Mouse (Mus musculus): Measurements from ENCODE around the gene Tac2.
A peak's percentile ranks its signal among the peaks of the same experiment; 100 is the strongest.

The Tac2 gene

DNA sequence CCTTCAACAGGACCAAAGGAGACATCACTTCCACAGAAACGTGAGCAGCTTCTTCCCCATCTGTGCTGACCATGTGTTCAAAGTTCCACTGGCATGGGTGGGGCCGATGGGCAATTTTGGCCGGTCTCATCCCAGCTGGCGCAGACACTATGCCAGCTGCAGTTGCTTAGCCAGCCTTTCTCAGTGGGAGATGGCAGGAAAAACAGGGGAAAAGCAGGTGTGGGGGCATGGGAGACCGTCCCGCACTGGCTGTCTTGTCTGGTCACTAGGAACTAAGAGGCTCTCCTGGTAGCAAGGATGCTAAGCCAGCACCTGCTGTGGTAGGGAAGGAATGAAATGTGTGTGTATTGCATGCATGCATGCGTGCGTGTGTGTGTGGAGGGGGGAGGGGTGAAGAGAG lies 4.2 kb downstream of the Tac2 start:
- no peak for DNase-seq

DNA sequence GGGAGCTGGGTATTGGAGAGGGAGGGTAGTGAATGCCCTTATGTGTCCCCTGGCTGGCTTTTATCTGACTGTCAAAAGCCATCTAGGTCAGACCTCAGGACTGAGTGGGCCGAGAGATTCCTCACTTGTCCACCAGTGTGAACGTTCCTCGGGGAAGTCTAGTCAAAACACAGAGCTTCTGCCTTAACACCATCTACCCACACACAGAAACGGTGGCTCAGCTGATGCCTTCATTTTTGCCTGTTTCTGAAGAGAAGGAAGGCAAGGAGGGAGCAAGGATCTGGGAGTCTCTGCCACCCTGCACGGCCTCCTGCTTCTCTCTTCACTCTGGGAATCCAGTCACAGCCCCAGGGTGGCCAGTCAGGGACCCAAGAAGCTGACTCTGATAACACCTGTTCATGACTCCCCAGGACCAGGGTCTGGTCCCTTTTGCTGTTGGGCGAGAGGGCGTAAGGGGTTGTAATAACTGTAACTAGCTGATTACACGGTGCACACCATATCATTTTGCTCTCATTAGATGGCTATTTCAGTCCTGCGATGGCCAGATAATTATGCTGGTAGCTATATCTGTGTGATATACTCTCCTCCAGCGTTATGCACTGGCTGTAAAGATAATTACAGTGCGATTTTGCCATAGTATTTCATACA lies 6.1 kb downstream of the Tac2 start:
- DNase-seq = no peak

DNA sequence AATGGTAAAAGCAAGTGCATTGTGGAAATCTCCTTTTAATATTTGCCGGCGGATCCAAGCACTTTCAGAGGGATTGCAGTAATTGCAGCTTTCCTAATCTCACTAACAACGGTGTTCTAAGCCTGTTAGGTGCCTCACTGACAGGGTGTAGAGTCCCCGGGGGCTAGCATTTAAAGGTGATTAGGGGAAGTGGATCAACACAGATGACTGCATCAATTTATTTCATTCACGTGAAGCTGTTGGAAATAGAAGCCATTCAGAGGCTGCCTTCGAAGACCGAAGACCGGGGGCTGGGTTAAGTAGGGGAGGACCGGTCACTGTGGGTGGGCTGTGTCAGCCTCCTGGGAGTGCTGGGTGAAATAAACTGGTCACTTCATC lies 6.6 kb downstream of the Tac2 start:
- no peak for DNase-seq

DNA sequence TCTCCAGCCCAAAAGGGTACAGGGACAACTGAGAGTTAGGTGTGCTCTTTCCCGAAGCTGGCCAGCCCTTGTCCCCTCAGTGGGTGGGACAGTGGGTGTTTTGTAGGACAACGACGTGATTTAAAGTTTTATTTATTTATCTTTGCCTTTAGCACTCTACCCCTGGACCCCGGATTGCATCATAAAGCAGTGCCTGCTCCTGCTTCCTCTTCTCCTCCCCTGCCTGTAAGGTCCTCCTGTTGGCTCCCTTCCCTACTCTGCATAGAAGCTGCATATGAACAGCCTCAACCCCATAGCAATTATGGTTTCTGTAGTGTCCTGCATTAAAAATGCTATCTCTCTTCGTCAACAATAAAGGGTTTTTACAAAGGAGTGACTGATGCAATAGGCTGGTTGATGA lies 7.1 kb downstream of the Tac2 start:
- no peak for DNase-seq

DNA sequence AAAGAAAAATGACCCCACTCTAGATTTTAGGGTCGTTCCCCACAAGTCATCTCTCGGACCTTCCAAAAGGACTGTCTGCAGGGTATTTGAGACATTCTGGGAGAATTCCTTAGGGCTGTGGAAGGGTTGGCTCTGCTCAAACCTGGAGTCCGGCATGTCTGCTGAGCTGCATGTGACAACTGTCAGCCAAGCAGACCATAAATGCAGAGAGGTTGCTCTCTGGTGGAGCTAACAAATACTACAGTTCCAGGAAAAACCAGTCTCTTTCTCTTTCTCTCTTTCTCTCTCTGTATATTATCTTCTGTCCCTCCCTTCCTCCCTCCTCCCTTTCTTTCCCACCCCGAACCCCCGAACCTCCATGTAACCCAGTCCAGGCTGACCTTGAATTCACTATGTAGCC lies 10.2 kb downstream of the Tac2 start:
- peak in 1 of 2 experiments; percentile 55 for DNase-seq

DNA sequence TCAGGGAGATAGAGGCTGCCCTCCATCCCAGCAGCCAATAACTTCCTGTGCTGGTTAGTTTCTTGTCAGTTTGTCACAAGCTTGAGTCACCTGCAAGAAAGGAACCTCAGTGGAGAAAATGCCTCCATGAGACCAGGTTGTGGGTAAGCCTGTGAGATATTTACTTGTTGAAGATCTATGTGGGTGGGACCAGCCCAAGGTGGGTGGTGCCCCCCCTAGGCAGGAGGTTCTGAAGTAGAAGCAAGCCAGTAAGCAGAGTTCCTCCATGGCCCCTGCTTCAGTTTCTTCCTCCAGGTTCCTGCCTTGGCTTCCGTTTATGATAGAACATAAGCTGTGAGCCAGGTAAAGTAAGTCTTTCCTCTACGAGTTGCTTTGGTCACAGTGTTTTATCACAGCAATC lies 12.0 kb downstream of the Tac2 start:
- no peak for DNase-seq

DNA sequence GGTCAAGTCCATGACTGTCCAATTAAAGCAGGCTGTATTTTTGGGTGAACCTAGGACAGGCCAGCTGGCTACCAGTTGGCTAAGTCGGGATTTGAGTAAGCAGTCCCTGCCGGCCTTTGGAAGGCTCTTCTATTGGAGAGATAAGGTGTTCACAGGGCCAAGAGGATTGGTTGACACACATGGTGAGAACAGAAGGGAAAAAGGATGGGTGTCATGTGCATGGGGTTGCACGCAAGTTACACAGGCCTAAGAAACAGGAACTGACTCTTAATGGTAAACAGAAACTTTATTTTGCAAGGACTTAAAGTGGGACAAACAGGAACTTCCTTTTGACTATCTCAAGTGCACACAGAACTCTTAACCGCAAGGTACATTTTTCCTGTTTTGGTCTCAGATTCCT lies 12.6 kb downstream of the Tac2 start:
- no peak for DNase-seq

DNA sequence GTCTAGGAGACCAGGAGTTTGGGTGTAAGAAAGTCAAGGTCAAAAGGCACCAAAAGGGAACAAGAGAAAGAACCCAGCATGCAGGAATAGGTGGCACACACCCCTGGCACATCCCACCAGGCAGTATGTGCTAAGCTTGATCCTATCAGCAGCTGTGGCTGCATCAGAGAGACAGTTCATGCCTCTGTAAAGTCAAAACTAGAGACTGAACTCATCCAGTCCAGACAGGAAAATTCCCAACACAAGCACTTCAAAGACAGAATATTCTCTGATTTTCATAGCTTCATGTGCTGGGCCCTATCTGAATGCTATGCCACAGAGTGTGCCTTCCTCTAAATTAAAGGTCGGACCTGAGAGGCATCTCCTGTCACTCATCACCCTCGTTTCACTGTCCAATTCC lies 13.3 kb downstream of the Tac2 start:
- no peak for DNase-seq

DNA sequence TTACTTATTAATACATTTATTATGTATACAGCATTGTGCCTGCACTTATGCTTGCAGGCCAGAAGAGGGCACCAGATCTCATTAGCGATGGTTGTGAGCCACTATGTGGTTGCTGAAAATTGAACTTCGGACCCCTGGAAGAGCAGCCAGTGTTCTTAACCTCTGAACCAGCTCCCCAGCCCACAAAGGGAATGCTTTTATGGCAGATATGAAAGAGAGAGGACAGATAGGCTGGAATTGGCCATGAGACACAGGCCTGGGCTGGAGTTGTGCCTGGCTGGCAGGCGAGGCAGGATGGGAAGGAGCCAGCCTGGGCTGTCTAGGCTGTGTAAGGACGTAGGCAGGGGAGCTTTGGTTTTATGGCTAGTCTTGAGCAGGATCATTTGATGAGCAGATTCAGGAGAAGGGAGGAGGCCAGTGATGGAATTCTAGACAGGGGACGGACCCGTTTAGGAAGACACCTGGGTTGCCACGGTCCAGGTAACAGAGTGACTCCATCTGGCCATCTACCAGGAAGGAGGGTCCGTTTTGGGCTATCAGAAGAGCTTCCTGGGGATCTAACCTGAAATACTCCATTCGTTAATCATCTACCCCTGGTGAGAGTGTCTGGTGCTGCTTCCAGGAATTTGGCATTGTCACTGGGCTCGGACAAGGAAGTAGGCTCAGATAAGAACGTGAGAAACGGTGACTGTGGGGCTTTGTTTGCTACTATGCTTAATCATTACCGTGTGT lies 14.0 kb downstream of the Tac2 start:
- peak; percentile 40 to 60 for DNase-seq

DNA sequence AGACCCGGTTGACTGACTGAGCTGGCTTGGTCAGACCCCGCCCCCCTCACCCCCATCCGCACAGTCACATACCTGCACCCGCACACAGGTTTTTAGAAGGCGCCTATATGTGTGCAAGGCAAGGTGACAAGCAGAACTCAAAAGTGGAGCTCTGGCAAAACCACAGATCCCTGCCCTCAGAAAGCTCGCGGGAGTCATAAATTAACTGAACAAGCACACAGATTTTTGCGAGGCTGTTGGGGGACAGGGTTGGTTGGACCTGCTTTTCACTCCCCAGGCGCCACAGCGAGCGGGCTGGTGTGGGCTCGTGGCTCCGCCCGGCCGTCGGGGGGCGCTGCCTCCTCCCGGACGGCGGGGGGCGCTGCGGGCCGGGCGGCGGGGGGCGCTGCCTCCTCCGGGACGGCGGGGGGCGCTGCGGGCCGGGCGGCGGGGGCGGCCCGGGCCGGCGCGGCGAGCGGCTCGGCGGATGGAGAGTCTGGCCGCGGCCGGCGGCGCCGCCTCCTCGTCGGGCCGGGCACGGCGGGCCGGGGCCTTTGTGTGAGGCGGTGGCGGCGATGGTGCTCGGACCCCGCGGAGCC lies 14.9 kb downstream of the Tac2 start, which contains the start of gene Zbtb39:
Zbtb39 (plus strand) TSS at position 456 of the 578 bp plus-strand sequence.
- peak; percentile 87 to 92 for DNase-seq

DNA sequence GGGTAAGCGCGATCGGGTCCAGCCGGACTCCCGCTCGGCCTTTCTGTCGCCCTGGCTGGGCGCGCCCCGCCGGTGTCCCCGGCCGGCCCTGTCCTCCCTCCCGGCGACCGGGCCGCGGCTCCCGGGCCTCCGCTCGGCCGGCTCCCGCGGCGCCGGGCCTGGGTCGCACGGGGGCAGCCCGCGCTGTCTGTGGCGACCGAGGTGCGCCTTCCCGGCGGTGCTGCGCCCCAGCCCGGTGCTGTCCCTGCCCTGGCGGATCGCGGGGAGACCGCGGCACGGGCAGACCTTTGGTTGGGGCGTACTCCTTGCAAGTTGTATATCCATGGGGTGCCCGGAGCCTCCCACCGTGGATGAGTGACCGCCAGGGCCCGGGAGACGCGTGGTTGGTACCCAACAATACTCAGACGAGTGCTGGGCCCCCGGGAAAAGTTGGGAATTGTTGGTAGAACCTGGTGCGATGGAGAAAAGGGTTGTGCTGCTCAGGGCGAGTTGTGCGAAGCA lies 15.4 kb downstream of the Tac2 start:
- peak; percentile 51 to 71 for DNase-seq

DNA sequence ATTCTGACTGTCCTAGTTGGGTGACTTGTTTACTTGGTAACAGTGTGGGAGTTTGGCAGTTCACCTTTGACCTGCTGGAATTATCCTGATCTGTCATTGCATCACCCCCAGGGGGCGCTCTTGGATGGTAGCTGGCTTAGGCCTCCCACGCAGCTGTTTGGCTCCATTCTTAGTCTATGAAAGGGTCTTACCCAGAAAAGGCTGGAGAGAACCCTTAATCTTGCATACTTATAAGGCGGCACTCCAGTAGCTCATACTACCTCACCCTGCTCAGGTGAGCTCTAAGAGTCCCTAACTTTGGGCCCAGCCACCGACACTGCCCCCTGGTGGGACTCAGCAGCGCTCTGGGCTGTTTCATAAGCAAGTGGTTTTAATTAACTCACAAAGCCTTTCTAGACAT lies 20.4 kb downstream of the Tac2 start:
- DNase-seq = peak; percentile 74 to 78

DNA sequence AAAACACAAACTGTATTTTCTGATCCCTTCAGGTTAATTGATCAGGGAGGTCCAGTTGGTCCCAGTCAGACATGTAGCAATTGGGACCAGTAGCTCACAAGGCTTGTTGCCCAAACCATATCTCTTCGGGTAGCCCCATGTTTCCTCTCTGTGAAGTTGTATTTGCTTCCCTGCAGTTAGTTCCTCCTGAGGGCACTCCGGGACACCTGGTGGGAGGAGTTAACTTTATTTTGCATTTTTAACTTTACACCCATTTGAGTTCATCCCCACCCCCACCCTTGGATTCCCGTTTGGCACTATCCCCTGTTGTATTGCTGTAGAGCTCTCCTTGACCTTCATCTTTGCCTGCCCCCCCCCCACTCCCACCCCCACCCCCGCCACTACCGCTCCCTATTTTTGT lies 21.6 kb downstream of the Tac2 start:
- DNase-seq = no peak

DNA sequence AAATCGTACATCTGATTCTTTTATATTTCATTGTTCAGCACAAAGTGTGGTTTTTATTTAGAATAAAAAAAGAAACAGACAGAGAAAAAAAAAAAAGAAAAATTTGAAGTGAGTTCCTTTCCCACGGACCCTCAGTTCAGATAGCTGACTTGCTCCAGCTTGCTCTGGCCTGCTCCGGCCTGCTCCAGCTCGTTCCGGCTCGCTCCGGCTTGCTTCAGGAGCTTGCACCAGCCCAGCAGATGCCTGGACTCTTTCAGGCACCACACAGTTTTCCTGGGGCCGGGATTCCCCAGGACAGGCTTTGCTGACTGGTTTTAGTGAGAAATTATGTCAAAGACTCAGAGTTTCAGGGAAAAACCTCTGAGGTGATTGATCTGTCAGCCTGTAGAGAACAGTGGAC lies 23.0 kb downstream of the Tac2 start:
- DNase-seq = peak; percentile 61 to 72

DNA sequence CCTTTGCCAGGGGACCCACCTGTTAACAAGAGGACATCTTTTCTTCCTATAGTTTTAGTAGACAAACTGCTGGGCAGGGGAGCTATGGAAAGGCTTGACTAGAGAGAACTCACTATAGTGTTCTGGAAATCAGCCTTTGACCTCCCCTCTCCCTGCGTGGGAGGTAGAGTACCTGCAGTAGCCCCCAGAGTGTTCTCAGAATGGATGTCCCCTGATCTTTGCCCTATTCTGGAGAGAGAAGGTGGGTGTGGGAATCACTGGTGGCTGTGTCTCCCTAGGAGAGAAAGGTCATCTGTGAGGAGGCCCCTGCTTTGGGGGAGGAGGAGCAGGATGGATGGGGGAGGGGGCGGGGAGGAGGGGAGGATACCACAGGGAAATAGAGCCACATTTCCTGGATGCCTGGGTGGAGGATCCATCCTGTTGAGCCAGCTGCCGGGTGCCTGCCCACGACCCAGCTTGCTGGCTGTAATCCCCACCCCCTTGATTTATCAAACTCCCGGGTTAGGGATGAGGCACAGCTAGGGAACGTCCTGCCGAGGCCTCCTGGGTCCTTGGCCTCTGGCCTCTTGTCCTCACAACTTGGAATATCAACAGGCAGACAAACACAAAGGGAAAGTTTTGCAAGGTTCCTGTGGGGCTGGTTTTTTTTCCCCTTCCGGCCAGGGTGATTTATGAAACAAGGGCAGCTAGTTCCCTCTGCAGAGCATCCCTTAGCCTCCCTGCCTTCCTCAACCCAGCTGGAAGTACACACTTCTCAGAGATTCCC lies 24.8 kb downstream of the Tac2 start:
- peak; percentile 64 to 76 for DNase-seq

DNA sequence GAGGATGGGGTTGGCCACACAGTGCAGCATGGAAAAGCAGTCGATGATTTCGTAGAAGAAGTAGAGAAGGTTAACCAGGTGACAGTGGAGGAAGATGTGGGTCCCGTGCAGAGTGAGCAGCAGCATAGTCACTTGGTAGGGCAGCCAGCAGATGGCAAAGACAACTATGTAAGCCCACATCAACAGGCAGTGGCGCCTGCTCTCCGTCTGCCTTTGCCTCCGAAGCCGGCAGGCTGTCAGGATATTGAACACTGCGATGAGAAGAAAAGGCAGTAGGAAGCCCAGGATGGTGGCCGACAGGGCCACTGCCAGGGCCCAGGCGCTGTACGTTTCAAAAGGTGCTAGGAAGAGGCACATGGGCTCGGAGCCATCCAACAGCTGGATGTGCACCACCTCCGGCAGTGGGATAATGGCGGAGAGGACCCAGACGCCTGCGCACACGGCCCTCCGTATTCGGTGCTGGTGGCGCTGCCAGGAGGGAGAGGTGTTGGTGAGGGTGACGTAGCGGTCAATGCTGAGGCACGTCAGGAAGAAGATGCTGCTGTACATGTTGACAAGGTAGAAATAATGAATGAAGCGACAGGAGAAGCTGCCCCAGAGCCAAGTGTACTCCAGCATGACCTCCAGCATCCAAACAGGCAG lies 26.0 kb downstream of the Tac2 start:
- peak in 1 of 2 experiments; percentile 48 for DNase-seq

DNA sequence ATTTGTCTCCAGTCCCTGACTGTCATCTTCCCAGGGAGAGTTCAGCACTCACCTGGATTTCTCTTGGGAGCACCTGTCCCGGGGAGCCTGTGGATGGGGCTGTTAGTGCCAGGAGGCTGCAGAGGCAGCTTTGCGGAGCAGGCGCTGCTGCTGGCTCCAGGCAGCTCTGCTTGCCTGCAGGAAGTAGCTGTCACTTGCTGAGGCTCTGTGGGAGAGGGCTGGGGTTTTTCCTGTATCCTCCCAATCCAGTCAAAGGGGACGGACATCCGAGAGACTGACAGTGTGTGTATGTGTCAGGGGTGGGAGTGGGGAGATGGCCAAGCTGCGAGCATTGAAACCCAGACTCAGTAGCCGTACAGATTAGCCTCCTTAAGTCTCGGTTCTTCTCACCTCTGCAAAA lies 27.3 kb downstream of the Tac2 start, which contains the start of gene Gpr182:
Gpr182 (minus strand) TSS at position 185 of the 400 bp plus-strand sequence.
- peak; percentile 50 to 70 for DNase-seq

DNA sequence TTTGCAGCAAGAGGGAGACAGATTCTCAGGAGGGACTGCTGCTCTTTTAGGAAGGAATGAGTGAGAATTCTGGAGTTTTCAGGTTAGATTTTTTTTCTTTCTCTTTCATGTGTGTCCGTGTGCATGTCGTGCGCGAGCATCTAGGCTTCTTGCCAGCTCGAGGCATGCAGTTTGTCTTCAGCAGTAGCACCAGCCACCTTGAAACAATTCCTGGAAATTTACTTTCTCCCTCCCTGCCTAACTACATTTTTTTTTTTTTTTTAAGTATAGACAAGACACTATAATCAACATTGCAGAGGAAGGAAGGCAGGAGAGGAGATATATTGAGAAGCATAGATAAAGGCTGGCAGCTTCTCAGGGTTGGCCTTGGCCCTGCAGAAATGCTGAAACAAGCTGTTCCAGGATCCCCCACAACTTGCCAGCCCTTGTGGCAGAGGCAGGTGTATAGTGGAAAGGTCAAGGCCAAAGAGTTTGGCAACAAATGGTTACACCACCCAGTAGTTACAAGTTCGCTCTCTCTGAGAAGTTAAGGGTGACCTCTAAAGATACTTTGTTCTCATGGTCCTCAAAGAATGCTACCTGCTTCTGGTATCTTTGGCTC lies 30.4 kb downstream of the Tac2 start:
- peak; percentile 63 to 69 for DNase-seq

DNA sequence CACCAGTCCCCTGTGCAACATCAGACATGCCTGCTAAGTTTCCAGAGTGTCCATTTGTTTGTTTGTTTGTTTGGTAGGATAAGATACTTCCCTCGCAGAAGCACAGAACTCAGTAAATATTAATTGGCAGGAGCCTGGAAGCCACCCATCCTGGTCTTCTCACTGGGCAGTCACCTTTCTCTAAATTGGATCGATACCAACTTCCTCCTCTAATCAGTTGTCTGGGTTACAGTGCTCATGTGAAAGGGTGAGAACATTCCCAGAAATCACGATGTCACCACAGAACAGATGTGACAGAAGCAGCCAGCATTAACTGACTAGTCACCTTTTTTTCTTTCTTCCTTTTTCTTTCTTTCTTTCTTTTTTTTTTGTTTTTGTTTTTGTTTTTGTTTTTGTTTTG lies 31.0 kb downstream of the Tac2 start:
- no peak for DNase-seq

DNA sequence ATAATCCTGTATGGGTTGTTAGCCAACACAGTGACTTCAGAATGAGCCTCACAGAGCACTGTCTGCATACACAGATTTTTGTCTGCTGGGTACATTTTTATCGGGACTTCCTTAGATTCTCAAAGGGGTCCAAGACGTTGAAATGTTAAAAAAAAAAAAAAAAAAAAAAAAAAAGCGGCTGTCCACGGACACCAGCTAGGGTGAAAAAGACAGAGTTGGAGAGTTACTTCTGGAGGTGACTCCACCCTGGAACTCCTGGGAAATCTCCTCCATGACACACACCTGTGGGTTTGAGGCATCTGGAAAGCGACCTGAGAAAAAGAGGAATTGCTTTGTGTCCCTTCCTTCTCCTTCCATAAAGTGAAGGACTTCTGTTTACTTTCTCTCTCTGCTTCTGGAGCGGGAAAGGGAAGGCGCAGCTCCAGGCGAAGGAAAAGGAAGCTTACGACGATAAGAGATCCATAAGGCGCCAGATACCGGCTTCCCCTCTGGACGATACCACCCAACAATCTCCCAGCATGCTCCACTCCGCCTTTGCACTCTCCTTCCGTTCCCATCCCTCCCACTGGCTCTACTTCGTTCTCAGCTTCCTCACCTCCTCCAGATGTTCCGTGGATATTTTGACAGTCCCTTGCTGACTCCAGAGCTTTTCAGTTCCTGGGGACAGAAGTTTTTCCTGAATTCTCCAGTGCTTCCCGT lies 31.6 kb downstream of the Tac2 start:
- peak in 1 of 2 experiments; percentile 42 for DNase-seq

Data from kidney, postnatal 4 days (tissue).